Mouse (Mus musculus) midbrain, embryonic 13.5 days (tissue): ENCODE measurements at regions not wholly inside any gene's neighbourhood (a gene's known extent, or its start where the extent isn't known, plus 50 kb on each side); places are given as distances from the start of the nearest gene placed in this dataset.

Experiments
- ATAC-seq: fragments of 200-750 bp; cut with Nextera tagmentation; 2 replicates; pipeline ENCODE4 v1.8.0; 2017; ENCODE audit warnings: mild to moderate bottlenecking, moderate TSS enrichment, moderate library complexity
- H3K27ac ChIP-seq: fragments of 300-500 bp; sonication (generic); 2 replicates; pipeline ENCODE4 v1.5.1; 2015; ENCODE audit warnings: inconsistent platforms, mild to moderate bottlenecking, moderate library complexity
- H3K27me3 ChIP-seq: fragments of 300-500 bp; sonication (generic); 2 replicates; pipeline ENCODE4 v1.6.1; 2015; ENCODE audit warnings: mild to moderate bottlenecking, inconsistent platforms
- H3K36me3 ChIP-seq: fragments of 300-500 bp; sonication (generic); 2 replicates; pipeline ENCODE4 v1.6.1; 2015; ENCODE audit warnings: mild to moderate bottlenecking, inconsistent platforms
- H3K4me1 ChIP-seq: fragments of 300-500 bp; sonication (generic); replicated peaks from 2 replicates; pipeline ENCODE4 v1.6.1; 2015; ENCODE audit warnings: inconsistent platforms
- H3K4me2 ChIP-seq: fragments of 300-500 bp; sonication (generic); replicated peaks from 2 replicates; pipeline ENCODE4 v1.6.1; 2015; ENCODE audit warnings: moderate library complexity, mild to moderate bottlenecking, inconsistent platforms
- H3K4me3 ChIP-seq: fragments of 300-500 bp; sonication (generic); replicated peaks from 2 replicates; pipeline ENCODE4 v1.5.1; 2015; ENCODE audit warnings: mild to moderate bottlenecking, inconsistent platforms
- H3K9ac ChIP-seq: fragments of 300-500 bp; sonication (generic); replicated peaks from 2 replicates; pipeline ENCODE4 v1.6.1; 2015; ENCODE audit warnings: mild to moderate bottlenecking, inconsistent platforms
- H3K9me3 ChIP-seq: fragments of 300-500 bp; sonication (generic); 2 replicates; pipeline ENCODE4 v1.6.1; 2016; ENCODE audit warnings: mild to moderate bottlenecking, inconsistent platforms
- WGBS: fragments of 180-500 bp; shearing (Covaris S2); methylation state at CpG from one replicate; pipeline ENCODE4 v1.1.7; 2015; 5-methylcytosine and 5-hydroxymethylcytosine counted together

DNA sequence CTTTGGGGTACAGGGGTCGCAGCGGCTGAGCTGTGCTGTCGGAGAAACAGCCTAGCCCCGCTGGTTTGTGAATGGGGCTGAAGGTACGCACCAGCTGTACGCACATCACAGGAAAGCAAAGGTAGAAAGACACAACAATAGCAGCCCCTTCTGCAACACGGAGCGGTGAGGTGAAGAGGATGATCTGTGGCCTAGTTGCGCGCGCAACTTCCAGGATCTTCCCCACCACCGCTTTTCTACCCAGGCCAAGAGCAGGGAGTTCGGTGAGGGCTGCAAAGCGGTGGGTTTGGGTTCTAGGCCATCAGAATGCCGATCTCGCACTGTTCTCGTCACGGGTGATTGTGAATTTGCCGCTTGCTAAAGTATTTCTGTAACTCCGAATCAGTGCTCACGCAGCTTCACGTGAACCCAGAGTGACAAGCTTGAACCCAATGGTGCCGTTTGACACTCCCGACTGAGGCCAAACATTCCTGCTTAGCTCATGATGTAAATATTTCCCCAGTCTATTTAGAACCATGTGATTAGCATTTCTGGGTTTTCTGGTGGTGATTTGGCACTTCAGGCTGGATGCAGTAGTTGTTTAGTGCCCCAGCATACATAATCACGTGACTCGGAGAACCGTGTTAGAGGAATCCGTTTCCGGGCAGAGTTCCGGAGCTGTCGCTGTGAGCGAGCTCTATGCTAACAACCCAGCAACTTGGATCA is 54.7 kb downstream of the Cryaa start:
- Histone ChIP-seq H3K27me3 (no peaks in the 10 kb centered on the region), H3K9ac (no peak overlapping the region), H3K4me1 (peaks cover 8% of the 10 kb centered on the region), H3K9me3 (no peaks in the 10 kb centered on the region), H3K27ac (no peak overlapping the region), H3K36me3 (no peaks in the 10 kb centered on the region), H3K4me2 (no peak overlapping the region), H3K4me3 (no peak overlapping the region)
- ATAC-seq, result no peak
- 94% methylated on average over 32 of the region's 32 CpGs for WGBS

GRCm38 (mm10) chr17:31734521-31734920 is 56.9 kb downstream of the Cryaa start:
- WGBS, result 33% methylated on average over 7 of the region's 7 CpGs
- Histone ChIP-seq H3K9me3 (no peaks in the 10 kb centered on the region), H3K27ac (no peak overlapping the region), H3K27me3 (no peaks in the 10 kb centered on the region), H3K9ac (no peak overlapping the region), H3K36me3 (no peaks in the 10 kb centered on the region), H3K4me3 (no peak overlapping the region), H3K4me2 (no peak overlapping the region), H3K4me1 (no peaks in the 10 kb centered on the region; the same call in 1 of the 2 replicates)
- no peak for ATAC-seq

DNA sequence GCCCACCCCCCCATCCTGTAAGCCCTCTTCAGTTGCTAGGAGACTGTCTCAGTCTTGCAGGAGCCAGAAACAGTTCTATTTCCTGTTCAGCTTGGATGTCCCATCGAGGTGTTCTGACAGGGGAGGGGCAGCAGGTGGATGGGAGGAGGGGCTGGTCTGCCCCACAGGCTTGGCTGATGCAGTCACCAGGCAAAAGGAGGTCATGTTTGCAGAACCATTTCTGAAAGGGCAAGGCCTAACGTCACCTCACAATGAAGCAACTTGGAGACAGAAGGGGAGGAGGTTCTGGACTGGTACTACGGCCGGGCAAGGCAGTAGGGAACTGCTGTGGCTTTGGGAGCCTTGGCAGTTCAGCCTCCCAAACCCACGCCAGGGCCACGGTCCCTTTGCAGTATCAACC is 59.1 kb downstream of the Cryaa start:
- WGBS, result 88% methylated on average over 6 of the region's 6 CpGs
- no peak overlapping the region for H3K4me3 ChIP-seq
- H3K9ac ChIP-seq, result no peak overlapping the region

DNA sequence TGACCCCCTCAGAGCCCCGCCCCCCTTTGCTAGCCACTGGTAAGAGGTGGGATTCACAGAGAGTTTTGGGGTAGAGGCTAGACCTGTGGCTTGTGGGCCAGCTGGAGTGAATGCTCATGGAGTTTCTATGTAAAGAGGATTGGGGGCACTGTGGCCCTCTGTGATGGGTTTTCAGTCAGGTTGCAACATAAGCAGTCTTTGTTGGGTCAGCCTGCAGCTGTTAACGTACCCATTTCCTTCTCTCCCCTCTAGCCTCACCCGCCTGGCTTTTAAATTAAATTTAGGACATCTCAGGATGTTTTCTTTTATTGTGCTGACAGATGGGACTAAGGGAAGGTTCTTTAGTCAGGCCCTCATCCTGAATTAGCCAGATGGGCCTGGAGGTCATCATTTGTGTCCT is 60.6 kb downstream of the Cryaa start:
- H3K9ac ChIP-seq, result no peak overlapping the region
- no peak overlapping the region for H3K4me2 ChIP-seq
- WGBS, result 87% methylated on average over 3 of the region's 3 CpGs
- no peaks in the 10 kb centered on the region; the same call in 1 of the 2 replicates for H3K4me1 ChIP-seq
- no peaks in the 10 kb centered on the region for H3K9me3 ChIP-seq
- H3K4me3 ChIP-seq, result no peak overlapping the region
- H3K27ac ChIP-seq, result no peak overlapping the region
- no peaks in the 10 kb centered on the region for H3K27me3 ChIP-seq
- no peak for ATAC-seq
- H3K36me3 ChIP-seq, result no peaks in the 10 kb centered on the region

More for the DNA sequence above, 59.1 kb downstream of the Cryaa start:
- H3K9me3 ChIP-seq, result no peaks in the 10 kb centered on the region
- no peak for ATAC-seq
- no peaks in the 10 kb centered on the region for H3K27me3 ChIP-seq
- no peak overlapping the region for H3K27ac ChIP-seq
- no peak overlapping the region for H3K4me2 ChIP-seq
- H3K4me1 ChIP-seq, result no peaks in the 10 kb centered on the region; the same call in 1 of the 2 replicates
- H3K36me3 ChIP-seq, result no peaks in the 10 kb centered on the region

GRCm38 (mm10) chr17:31739586-31739985 is 62.0 kb downstream of the Cryaa start:
- no peak overlapping the region for H3K9ac ChIP-seq
- 69% methylated on average over 11 of the region's 11 CpGs for WGBS
- ATAC-seq, result no peak

GRCm38 (mm10) chr17:31740059-31740458 is 62.5 kb downstream of the Cryaa start:
- 86% methylated on average over 11 of the region's 11 CpGs for WGBS
- no peak for ATAC-seq

More at GRCm38 (mm10) chr17:31739586-31739985, 62.0 kb downstream of the Cryaa start:
- no peaks in the 10 kb centered on the region for H3K9me3 ChIP-seq
- no peaks in the 10 kb centered on the region; the same call in 1 of the 2 replicates for H3K4me1 ChIP-seq
- H3K4me3 ChIP-seq, result no peak overlapping the region
- no peaks in the 10 kb centered on the region for H3K36me3 ChIP-seq
- no peaks in the 10 kb centered on the region for H3K27me3 ChIP-seq
- no peak overlapping the region for H3K27ac ChIP-seq
- no peak overlapping the region for H3K4me2 ChIP-seq

DNA sequence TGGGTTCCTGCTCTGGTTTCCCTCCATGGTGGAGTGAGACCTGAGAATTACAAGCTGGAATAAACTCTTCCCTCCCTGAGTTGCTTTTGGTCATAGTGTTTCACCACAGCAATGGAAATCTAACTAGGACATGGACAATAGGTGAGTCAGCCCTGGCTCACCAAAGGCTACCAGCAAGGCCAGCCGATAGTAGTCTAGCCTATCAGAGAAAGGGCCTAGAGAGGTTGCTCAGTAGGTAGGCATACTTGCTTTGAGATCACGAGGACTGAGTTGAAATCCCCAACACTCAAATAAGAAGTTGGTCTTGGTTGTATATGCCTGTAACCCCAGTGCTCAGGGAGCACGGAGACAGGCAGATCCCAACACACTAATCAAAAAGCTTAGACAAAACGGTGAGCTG is 66.0 kb downstream of the Cryaa start:
- Histone ChIP-seq H3K9ac (no peak overlapping the region), H3K4me2 (no peak overlapping the region), H3K27ac (no peak overlapping the region), H3K4me1 (peaks cover 11% of the 10 kb centered on the region), H3K4me3 (no peak overlapping the region), H3K27me3 (no peaks in the 10 kb centered on the region), H3K36me3 (no peaks in the 10 kb centered on the region), H3K9me3 (no peaks in the 10 kb centered on the region)
- no peak for ATAC-seq
- 89% methylated on average over 4 of the region's 4 CpGs for WGBS

More at GRCm38 (mm10) chr17:31740059-31740458, 62.5 kb downstream of the Cryaa start:
- no peak overlapping the region for H3K9ac ChIP-seq
- H3K9me3 ChIP-seq, result no peaks in the 10 kb centered on the region
- H3K27me3 ChIP-seq, result no peaks in the 10 kb centered on the region
- no peak overlapping the region for H3K4me2 ChIP-seq
- H3K36me3 ChIP-seq, result no peaks in the 10 kb centered on the region
- H3K4me1 ChIP-seq, result no peaks in the 10 kb centered on the region; the same call in 1 of the 2 replicates
- H3K27ac ChIP-seq, result no peak overlapping the region
- H3K4me3 ChIP-seq, result no peak overlapping the region

DNA sequence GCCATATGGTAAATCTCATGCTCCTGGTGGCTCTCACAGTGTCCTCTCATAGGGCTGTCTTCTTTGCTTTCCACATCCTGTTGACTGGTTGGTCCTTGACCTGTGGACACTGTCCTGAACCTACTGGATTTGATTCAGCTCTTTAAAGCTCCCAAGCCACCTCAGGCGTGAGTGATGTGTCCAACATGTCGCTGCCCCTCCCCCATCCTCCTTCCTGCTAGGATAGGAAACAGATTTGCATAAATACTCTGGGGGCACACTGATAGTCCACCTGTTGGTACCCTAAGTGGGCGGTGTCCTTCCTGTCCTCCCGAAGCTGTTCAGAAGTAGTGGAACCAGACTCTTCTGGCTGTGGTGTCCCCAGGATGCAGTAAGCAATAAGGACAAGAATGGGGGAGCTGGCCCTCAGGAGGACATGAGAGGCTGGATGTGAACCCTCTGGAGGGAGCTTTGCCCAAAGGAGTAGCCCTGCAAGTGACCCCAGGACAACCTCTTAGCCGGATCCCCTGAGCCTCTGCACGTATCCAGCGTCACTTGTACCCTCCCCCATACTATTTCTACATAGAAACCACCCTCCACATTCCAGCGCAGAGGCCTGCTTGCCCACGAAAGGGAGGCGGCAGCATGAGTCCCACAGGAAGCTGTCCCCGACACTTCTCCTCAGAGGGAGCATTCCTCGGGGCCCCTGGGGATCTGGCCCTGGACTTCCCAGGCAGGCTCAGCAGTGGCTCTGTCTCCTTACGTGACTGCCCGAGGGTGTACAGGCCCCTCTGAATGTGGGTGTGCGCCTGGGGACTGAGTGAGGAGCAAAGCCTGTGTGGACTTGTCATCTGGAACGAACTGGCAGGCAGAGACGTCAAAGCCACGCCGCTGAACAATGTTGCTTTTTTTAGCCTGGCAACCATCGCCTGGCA is 68.8 kb downstream of the Cryaa start:
- Histone ChIP-seq H3K27me3 (no peaks in the 10 kb centered on the region), H3K4me3 (no peak overlapping the region), H3K4me1 (peaks cover 11% of the 10 kb centered on the region), H3K27ac (no peak overlapping the region), H3K9ac (0 out of 2 replicates have a peak overlapping the region, but pooled peaks have one; percentile 11), H3K36me3 (no peaks in the 10 kb centered on the region), H3K9me3 (no peaks in the 10 kb centered on the region), H3K4me2 (no peak overlapping the region)
- no peak for ATAC-seq
- 55% methylated on average over 20 of the region's 20 CpGs for WGBS

GRCm38 (mm10) chr17:31747563-31747962 is 70.0 kb downstream of the Cryaa start:
- no peak overlapping the region for H3K9ac ChIP-seq
- H3K36me3 ChIP-seq, result no peaks in the 10 kb centered on the region
- no peaks in the 10 kb centered on the region for H3K27me3 ChIP-seq
- H3K4me2 ChIP-seq, result no peak overlapping the region
- H3K4me1 ChIP-seq, result peaks cover 11% of the 10 kb centered on the region
- WGBS, result 85% methylated on average over 2 of the region's 2 CpGs
- no peaks in the 10 kb centered on the region for H3K9me3 ChIP-seq
- no peak overlapping the region for H3K4me3 ChIP-seq
- H3K27ac ChIP-seq, result no peak overlapping the region
- ATAC-seq, result no peak

GRCm38 (mm10) chr17:31748158-31748557 is 70.6 kb downstream of the Cryaa start:
- ATAC-seq, result no peak
- Histone ChIP-seq H3K9ac (no peak overlapping the region), H3K4me3 (no peak overlapping the region), H3K9me3 (no peaks in the 10 kb centered on the region), H3K27me3 (no peaks in the 10 kb centered on the region), H3K4me2 (no peak overlapping the region), H3K27ac (no peak overlapping the region), H3K4me1 (peaks cover 11% of the 10 kb centered on the region), H3K36me3 (no peaks in the 10 kb centered on the region)
- 87% methylated on average over 2 of the region's 2 CpGs for WGBS

- 86% methylated on average over 6 of the region's 6 CpGs for WGBS
- no peak overlapping the region for H3K27ac ChIP-seq
- H3K4me2 ChIP-seq, result no peak overlapping the region
- ATAC-seq, result no peak
- H3K4me3 ChIP-seq, result no peak overlapping the region
- H3K4me1 ChIP-seq, result peaks cover 11% of the 10 kb centered on the region
- H3K9ac ChIP-seq, result no peak overlapping the region
- H3K36me3 ChIP-seq, result no peaks in the 10 kb centered on the region
- no peaks in the 10 kb centered on the region for H3K27me3 ChIP-seq
- H3K9me3 ChIP-seq, result no peaks in the 10 kb centered on the region
Observed at GRCm38 (mm10) chr17:31748971-31749370, 71.4 kb downstream of the Cryaa start.

DNA sequence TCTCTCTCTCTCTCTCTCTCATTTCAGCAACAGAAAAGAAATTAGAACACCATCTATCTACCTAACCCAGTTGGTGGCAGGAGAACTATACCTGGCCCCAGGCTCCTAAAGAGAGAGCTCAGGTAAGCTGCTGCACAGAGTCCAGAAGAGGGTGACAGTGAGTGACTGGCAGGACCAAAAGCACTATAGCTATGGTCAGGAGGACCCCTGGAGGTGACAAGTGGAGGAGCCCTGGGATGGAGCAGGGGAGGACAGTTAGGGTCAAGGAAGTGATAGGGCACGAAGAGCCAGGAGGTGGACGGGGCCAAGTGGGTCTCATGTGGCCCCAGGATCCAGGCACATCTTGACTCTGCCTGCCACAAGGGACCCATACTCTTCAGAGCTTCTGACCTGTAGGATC is 73.7 kb downstream of the Cryaa start:
- ATAC-seq, result no peak

More for the DNA sequence above, 73.7 kb downstream of the Cryaa start:
- Histone ChIP-seq H3K36me3 (no peaks in the 10 kb centered on the region), H3K9ac (no peak overlapping the region), H3K4me1 (peaks cover 8% of the 10 kb centered on the region), H3K4me2 (no peak overlapping the region), H3K27ac (no peak overlapping the region), H3K9me3 (0 out of 2 replicates have a peak, but pooled peaks cover 4% of the 10 kb centered on the region), H3K4me3 (no peak overlapping the region), H3K27me3 (no peaks in the 10 kb centered on the region)
- WGBS, result 85% methylated on average over 2 of the region's 2 CpGs
